Mouse (Mus musculus) forebrain, embryonic 16.5 days (tissue): ENCODE measurements around the gene Heatr5a. TPM values are rescaled to one million over a fixed set of nuclear protein-coding genes. Genes with fewer than 3 reads are reported as not detected.

ENCODE experiments used
- ATAC-seq: fragments of 200-750 bp; cut with Nextera tagmentation; 2 replicates; pipeline ENCODE4 v1.8.0; 2017; ENCODE audit warnings: mild to moderate bottlenecking, moderate library complexity
- H3K27ac ChIP-seq: fragments of 300-500 bp; sonication (generic); 2 replicates; pipeline ENCODE4 v1.5.1; 2014; ENCODE audit warnings: low read length, control low read depth
- H3K27me3 ChIP-seq: fragments of 300-500 bp; sonication (generic); replicated peaks from 2 replicates; pipeline ENCODE4 v1.6.1; 2014; ENCODE audit warnings: low read length; ENCODE audit not compliant: control insufficient read depth, insufficient read depth
- H3K36me3 ChIP-seq: fragments of 300-500 bp; sonication (generic); 2 replicates; pipeline ENCODE4 v1.6.1; 2014; ENCODE audit not compliant: control insufficient read depth, insufficient read depth
- H3K4me1 ChIP-seq: fragments of 300-500 bp; sonication (generic); replicated peaks from 2 replicates; pipeline ENCODE4 v1.6.1; 2014; ENCODE audit warnings: low read length; ENCODE audit not compliant: control insufficient read depth, insufficient read depth
- H3K4me2 ChIP-seq: fragments of 300-500 bp; sonication (generic); 2 replicates; pipeline ENCODE4 v1.6.1; 2014; ENCODE audit warnings: mild to moderate bottlenecking, low read length, control low read depth
- H3K4me3 ChIP-seq: fragments of 300-500 bp; sonication (generic); replicated peaks from 2 replicates; pipeline ENCODE4 v1.5.1; 2014; ENCODE audit warnings: mild to moderate bottlenecking, low read length, control low read depth
- H3K9ac ChIP-seq: fragments of 300-500 bp; sonication (generic); replicated peaks from 2 replicates; pipeline ENCODE4 v1.6.1; 2014; ENCODE audit warnings: low read depth, low read length, control low read depth
- H3K9me3 ChIP-seq: fragments of 300-500 bp; sonication (generic); 2 replicates; pipeline ENCODE4 v1.6.1; 2016; ENCODE audit warnings: low read length; ENCODE audit not compliant: control insufficient read depth
- WGBS: fragments of 180-500 bp; shearing (Covaris S2); extraction: QIAGEN DNeasy Blood & Tissue Kit; methylation state at CpG from one replicate; pipeline ENCODE4 v1.1.7; 2014; 5-methylcytosine and 5-hydroxymethylcytosine counted together
- polyA plus RNA-seq: library from polyadenylated mRNA; unstranded; fragments of >200 nt; fragmentation: Nextera tagmentation; extraction: Ambion mirVana; gene quantifications from 2 replicates; pipeline ENCODE4 v1.2.1, GENCODE M21; 2015

The Heatr5a gene
- polyA plus RNA-seq, 1 experiment from 2014 or later, result 6.3 TPM

- peaks cover 8% of the 10 kb centered on the region for H3K4me1 ChIP-seq
- peak overlapping the region; percentile 67 for H3K9ac ChIP-seq
- H3K4me2 ChIP-seq, result peak overlapping the region; percentile 83
- no peaks in the 10 kb centered on the region for H3K27me3 ChIP-seq
- peak; percentile 98 for ATAC-seq
- WGBS, result 1% methylated on average over 17 of the region's 17 CpGs
- no peaks in the 10 kb centered on the region for H3K36me3 ChIP-seq
- peak overlapping the region; percentile 56 for H3K27ac ChIP-seq
- H3K9me3 ChIP-seq, result no peaks in the 10 kb centered on the region
- H3K4me3 ChIP-seq, result peak overlapping the region; percentile 61
These were observed 126.3 kb downstream of the Heatr5a start for GRCm38 (mm10) chr12:51844771-51845256.

DNA sequence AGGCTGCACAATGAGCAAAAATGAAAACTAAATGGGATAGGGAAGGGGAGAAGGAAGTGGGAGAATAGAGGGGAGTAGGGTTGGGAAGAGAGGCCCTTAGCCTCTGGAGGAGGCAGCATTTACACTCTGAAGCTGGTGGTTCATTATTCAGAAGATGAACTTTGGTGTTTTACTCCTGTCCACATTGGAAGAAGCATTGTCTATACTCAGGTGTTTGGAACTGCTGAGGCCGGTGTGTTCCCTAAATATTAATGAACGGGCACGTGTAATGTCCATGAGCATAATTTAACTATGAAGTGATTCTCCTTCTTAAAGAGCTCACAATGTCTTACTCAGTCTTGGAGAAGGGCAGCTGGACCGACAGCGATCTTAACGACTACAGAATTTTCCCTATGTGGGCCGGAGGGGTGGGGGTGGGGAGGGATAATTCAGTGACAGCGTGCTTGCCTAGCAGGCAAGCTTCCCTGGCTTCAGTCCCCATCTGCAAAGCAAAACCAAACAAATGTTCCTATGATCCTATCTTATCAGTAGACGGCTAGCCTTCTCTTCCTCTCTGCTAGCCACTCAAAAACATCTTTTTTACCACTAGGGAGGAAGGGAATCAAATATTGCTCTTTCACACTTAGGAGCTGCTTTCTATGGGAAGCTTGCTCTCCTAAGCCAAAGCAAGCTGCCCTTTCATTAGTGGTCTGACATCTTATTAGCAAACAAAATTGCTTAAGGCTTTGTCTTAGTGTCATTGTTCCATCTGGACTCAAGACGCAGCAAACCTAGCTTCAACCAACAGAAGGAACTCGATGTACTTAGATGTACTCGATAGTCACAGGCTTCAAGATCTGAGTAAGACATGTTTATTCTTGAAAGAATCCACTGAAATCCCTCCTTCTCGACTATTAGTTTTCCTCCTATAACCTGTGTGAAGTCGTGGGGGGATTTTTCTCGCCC lies 127.3 kb downstream of the Heatr5a start:
- ATAC-seq, result no peak
- Histone ChIP-seq H3K4me3 (peak overlapping the region; percentile 61), H3K36me3 (no peaks in the 10 kb centered on the region), H3K4me1 (peaks cover 8% of the 10 kb centered on the region), H3K4me2 (peak overlapping the region; percentile 83), H3K27me3 (no peaks in the 10 kb centered on the region), H3K9me3 (no peaks in the 10 kb centered on the region), H3K9ac (no peak overlapping the region), H3K27ac (peak overlapping the region; percentile 56; the same call in 1 of the 2 replicates)
- 28% methylated on average over 15 of the region's 15 CpGs for WGBS

DNA sequence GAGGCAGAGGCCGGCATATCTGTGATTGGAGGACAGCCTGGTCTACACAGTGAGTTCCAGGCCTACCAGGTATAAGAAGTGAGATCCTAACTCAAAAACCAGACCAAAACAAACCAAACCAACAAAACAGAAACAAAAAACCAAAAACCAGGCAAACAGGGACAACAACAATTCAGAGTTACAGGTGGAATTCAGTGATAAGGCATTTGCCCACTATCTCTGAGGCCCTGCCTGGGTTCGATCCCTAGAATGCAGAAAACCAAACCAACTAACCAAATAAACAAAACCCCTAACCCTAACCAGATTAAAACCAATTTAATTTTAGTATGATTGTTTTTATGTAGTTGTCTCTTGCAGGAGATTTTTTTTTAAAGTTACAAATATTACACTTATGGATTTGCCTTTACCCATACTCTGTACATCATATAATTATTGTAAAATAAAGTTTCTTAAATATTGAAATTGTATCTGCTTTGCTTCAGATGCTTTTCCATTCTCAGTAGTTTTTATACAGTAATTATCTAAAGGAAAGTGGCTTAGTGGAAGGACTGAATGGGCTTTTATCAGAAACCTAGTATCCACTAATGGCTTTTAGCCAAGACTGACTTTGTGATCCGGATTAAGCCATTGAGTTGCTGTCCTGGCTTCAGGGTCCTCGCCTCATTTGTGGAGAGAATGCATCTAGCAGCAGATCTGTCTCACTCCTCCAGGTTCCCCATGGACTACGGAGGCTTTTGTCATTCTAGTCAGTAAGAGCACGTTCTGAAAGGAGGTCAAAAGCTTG lies 128.8 kb downstream of the Heatr5a start:
- Histone ChIP-seq H3K9ac (no peak overlapping the region), H3K27ac (no peak overlapping the region), H3K36me3 (no peaks in the 10 kb centered on the region), H3K4me1 (peaks cover 8% of the 10 kb centered on the region), H3K4me3 (no peak overlapping the region), H3K27me3 (no peaks in the 10 kb centered on the region), H3K9me3 (no peaks in the 10 kb centered on the region), H3K4me2 (no peak overlapping the region)
- ATAC-seq, result no peak
- WGBS, result 34% methylated on average over 6 of the region's 6 CpGs

DNA sequence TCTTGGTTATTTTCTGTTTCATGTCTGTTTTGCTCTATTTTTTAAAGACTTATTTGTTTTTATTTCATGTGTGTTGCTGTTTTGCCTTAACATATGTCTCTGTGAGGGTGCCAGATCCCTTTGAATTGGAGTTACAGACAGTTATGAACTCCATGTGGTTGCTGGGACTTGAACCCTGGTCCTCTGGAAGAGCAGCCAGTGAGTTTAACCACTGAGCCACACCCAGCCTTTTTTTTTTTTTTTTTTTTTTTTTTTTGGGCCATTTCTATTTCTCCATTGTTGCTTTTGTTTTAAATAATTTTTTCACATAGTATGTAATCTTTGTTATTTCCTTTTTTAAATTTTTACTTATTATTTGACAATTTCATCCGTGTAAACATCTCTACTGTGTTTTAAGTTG lies 131.3 kb downstream of the Heatr5a start:
- H3K4me1 ChIP-seq, result peaks cover 8% of the 10 kb centered on the region
- 84% methylated on average over 1 of the region's 1 CpGs for WGBS
- H3K27ac ChIP-seq, result no peak overlapping the region
- H3K36me3 ChIP-seq, result no peaks in the 10 kb centered on the region
- no peaks in the 10 kb centered on the region for H3K27me3 ChIP-seq
- no peak for ATAC-seq
- H3K4me2 ChIP-seq, result no peak overlapping the region
- H3K9ac ChIP-seq, result no peak overlapping the region
- no peaks in the 10 kb centered on the region for H3K9me3 ChIP-seq
- H3K4me3 ChIP-seq, result no peak overlapping the region

DNA sequence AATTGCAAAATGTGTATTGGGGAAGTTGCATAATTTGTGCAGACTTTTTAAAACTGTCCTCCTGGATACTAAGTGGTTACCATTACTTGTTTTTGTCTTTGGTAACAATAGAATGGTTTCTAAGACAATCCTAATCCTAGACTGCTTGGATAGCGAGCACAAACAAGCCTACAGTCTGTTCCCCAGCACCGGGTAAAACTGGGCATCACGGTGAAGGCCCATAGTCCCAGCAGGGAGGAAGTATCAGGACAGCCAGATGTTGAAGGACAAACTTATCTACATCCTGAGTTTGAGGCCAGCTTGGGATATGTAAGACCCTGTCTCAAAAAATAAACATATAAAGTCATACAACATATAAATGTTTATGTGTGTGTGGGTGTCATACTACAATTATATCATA lies 135.9 kb downstream of the Heatr5a start:
- 40% methylated on average over 3 of the region's 3 CpGs for WGBS
- no peak for ATAC-seq
- Histone ChIP-seq H3K4me1 (peaks cover 2% of the 10 kb centered on the region), H3K4me3 (no peak overlapping the region), H3K27ac (no peak overlapping the region), H3K36me3 (no peaks in the 10 kb centered on the region), H3K9ac (no peak overlapping the region), H3K27me3 (no peaks in the 10 kb centered on the region), H3K9me3 (no peaks in the 10 kb centered on the region), H3K4me2 (no peak overlapping the region)

- WGBS, result 71% methylated on average over 13 of the region's 13 CpGs
- Histone ChIP-seq H3K4me3 (no peak overlapping the region), H3K36me3 (no peaks in the 10 kb centered on the region), H3K27ac (no peak overlapping the region), H3K4me1 (peaks cover 16% of the 10 kb centered on the region), H3K4me2 (no peak overlapping the region), H3K9me3 (no peaks in the 10 kb centered on the region), H3K27me3 (no peaks in the 10 kb centered on the region), H3K9ac (no peak overlapping the region)
- ATAC-seq, result no peak
These were observed 139.2 kb downstream of the Heatr5a start for GRCm38 (mm10) chr12:51831931-51832330.

GRCm38 (mm10) chr12:51831296-51831695 lies 139.8 kb downstream of the Heatr5a start:
- Histone ChIP-seq H3K4me1 (peaks cover 16% of the 10 kb centered on the region), H3K36me3 (no peaks in the 10 kb centered on the region), H3K27ac (no peak overlapping the region), H3K4me2 (no peak overlapping the region), H3K9me3 (no peaks in the 10 kb centered on the region), H3K9ac (no peak overlapping the region), H3K4me3 (no peak overlapping the region), H3K27me3 (no peaks in the 10 kb centered on the region)
- WGBS, result 92% methylated on average over 3 of the region's 3 CpGs
- no peak for ATAC-seq

DNA sequence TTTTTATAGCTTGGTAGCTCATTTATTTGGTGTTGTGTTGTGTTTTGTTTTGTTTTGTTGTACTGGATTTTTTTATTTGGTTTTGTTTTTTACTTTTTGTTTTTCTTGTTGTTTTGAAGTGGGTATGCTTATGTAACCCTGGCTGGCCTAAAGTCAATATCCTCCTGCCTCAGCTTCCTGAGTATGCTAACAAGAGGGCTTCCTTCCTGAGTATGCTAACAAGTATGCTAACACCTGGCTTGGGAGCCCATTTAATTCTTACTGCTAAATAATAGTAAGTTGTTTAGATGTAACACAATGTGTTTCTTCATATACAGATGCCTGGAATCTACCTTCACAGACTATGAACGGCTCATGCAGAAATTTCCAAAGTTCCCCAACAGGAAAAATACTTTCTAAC lies 140.4 kb downstream of the Heatr5a start:
- H3K4me1 ChIP-seq, result peaks cover 16% of the 10 kb centered on the region
- WGBS, result 83% methylated on average over 1 of the region's 1 CpGs
- no peak overlapping the region for H3K9ac ChIP-seq
- no peak overlapping the region for H3K27ac ChIP-seq
- no peaks in the 10 kb centered on the region for H3K27me3 ChIP-seq
- H3K36me3 ChIP-seq, result no peaks in the 10 kb centered on the region
- no peaks in the 10 kb centered on the region for H3K9me3 ChIP-seq
- no peak overlapping the region for H3K4me3 ChIP-seq
- no peak for ATAC-seq
- H3K4me2 ChIP-seq, result no peak overlapping the region

GRCm38 (mm10) chr12:51830077-51830402 lies 141.1 kb downstream of the Heatr5a start:
- WGBS, result 0% methylated on average over 12 of the region's 12 CpGs
- no peak for ATAC-seq
- Histone ChIP-seq H3K9ac (peak overlapping the region; percentile 100), H3K9me3 (no peaks in the 10 kb centered on the region), H3K4me3 (peak overlapping the region; percentile 97), H3K27me3 (no peaks in the 10 kb centered on the region), H3K4me2 (peak overlapping the region; percentile 63), H3K27ac (peak overlapping the region; percentile 94), H3K36me3 (peaks cover 4% of the 10 kb centered on the region; the same call in 1 of the 2 replicates), H3K4me1 (peaks cover 16% of the 10 kb centered on the region)
